ENCODE assay signal across 1 mouse cellular context in the genomic region with DNA sequence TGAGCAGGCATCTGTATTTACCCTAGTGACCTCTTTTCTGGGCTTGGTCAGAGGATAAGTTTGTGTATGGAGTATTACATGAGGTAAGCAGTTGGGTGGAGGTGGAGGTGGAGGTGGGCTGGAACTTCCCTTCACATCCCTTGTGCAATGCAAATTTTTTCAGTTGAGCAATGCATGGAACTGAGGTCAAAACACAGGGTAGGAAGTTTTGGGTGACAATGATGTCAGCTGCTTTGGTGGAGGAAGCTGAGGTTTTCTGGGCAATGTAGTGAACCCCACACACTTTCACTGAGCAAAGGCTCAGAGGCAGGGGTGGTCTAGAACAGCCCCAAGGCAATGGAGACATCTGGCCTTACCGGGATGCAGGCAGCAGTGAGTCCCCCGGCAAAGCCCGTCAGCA.
TF ChIP-seq lines count a peak whose summit lies in the region.

No protein-coding gene starts in this region.

TF ChIP-seq in CH12.LX, 34 proteins besides CTCF, POLR2A, EP300 and RAD21:
- TF ChIP-seq MEF2A (IDR thresholded peaks at IDR 0.05; ENCODE audit: borderline replicate concordance, low read depth, low read length), result peak; percentile 35; the same call in 1 of the 2 replicates
- no peak for TF ChIP-seq UBTF (IDR thresholded peaks at IDR 0.05; ENCODE audit: low read depth, low read length)
- TF ChIP-seq MAFK (IDR thresholded peaks at IDR 0.05; ENCODE audit: insufficient replicate concordance, low read length), result 0 out of 2 replicates have a peak, but pooled peaks have one; percentile 8
- TF ChIP-seq CHD2 (IDR thresholded peaks at IDR 0.05; ENCODE audit: low read length), result no peak
- 0 out of 2 replicates have a peak, but pooled peaks have one; percentile 26 for TF ChIP-seq TBP (conservative IDR thresholded peaks at IDR 0.05; ENCODE audit: low read depth, low read length)
- TF ChIP-seq SMC3 (IDR thresholded peaks at IDR 0.05; ENCODE audit: low read depth, low read length), result no peak
- TF ChIP-seq BHLHE40 (IDR thresholded peaks at IDR 0.05; ENCODE audit: low read depth, low read length), result peak; percentile 69
- peak; percentile 48 for TF ChIP-seq SIN3A (IDR thresholded peaks at IDR 0.05; ENCODE audit: low read length)
- peak; percentile 73 for TF ChIP-seq ETS1 (conservative IDR thresholded peaks at IDR 0.05; ENCODE audit: low read depth, low read length)
